Mouse (Mus musculus) central nervous system, embryonic 11.5 days (tissue): Measurements from ENCODE around the gene F2. TPM values are rescaled to one million over a fixed set of nuclear protein-coding genes. Genes with fewer than 3 reads are reported as not detected.

Experiments used
- polyA plus RNA-seq: library from polyadenylated mRNA; depleted of rRNA; stranded (reverse); fragments of >200 nt; gene quantifications from 2 replicates; pipeline ENCODE4 v1.2.3, GENCODE M21; 2012; rRNA removed

F2 gene
- polyA plus RNA-seq: 3.8 and 9.1 TPM in 2 replicates

GRCm38 (mm10) chr2:91636229-91636628 lies at the start of gene F2:
Gene F2 (minus strand): TSS chr2:91636414.

GRCm38 (mm10) chr2:91649553-91650359 lies 13.5 kb upstream of the F2 start, which contains the start of the genes Zfp408 and Arhgap1:
Gene Zfp408 (minus strand): TSS chr2:91649791.
Gene Arhgap1 (plus strand): TSS chr2:91649860.

Other genes starting within 250 kb of the F2 start
- gene 1110051M20Rik, start 191.7 kb downstream of the F2 start, polyA plus RNA-seq: 47.6 and 49.3 TPM in 2 replicates
- 11.1 and 12.3 TPM in 2 replicates for gene Lrp4, start 178.9 kb downstream of the F2 start, polyA plus RNA-seq
- gene Ckap5, start 109.7 kb downstream of the F2 start, polyA plus RNA-seq: 117 and 120 TPM in 2 replicates
- 28.2 and 30.3 TPM in 2 replicates for gene Zfp408, start 13.4 kb upstream of the F2 start, polyA plus RNA-seq
- 53.6 and 62.0 TPM in 2 replicates for gene Arhgap1, start 13.4 kb upstream of the F2 start, polyA plus RNA-seq
- 28.0 and 31.6 TPM in 2 replicates for gene Atg13, start 74.2 kb upstream of the F2 start, polyA plus RNA-seq
- gene Harbi1, start 74.4 kb upstream of the F2 start, polyA plus RNA-seq: 10.6 and 10.7 TPM in 2 replicates
- 18.5 and 25.6 TPM in 2 replicates for gene Ambra1, start 93.7 kb upstream of the F2 start, polyA plus RNA-seq